Mouse (Mus musculus) embryonic facial prominence, embryonic 14.5 days (tissue): ENCODE measurements at regions not wholly inside any gene's neighbourhood (a gene's known extent, or its start where the extent isn't known, plus 50 kb on each side); places are given as distances from the start of the nearest gene placed in this dataset.
A peak's percentile ranks its signal among the peaks of the same experiment; 100 is the strongest.

Source experiments
- ATAC-seq: fragments of 200-750 bp; cut with Nextera tagmentation; 2 replicates; pipeline ENCODE4 v1.8.0; 2017; ENCODE audit warnings: low read depth, moderate number of reproducible peaks, moderate TSS enrichment
- DNase-seq: peaks from one replicate; pipeline ENCODE4 v3.0.0-alpha.2; 2015; ENCODE audit warnings: low spot score
- H3K27ac ChIP-seq: fragments of 300-500 bp; sonication (generic); replicated peaks from 2 replicates; pipeline ENCODE4 v1.5.1; 2014; ENCODE audit warnings: low read depth, mild to moderate bottlenecking, low read length, moderate library complexity
- H3K27me3 ChIP-seq: fragments of 300-500 bp; sonication (generic); replicated peaks from 2 replicates; pipeline ENCODE4 v1.6.1; 2014; ENCODE audit warnings: low read length; ENCODE audit not compliant: control insufficient read depth, insufficient read depth
- H3K36me3 ChIP-seq: fragments of 300-500 bp; sonication (generic); 2 replicates; pipeline ENCODE4 v1.6.1; 2014; ENCODE audit warnings: low read length, mixed read lengths; ENCODE audit not compliant: control insufficient read depth, insufficient read depth
- H3K4me1 ChIP-seq: fragments of 300-500 bp; sonication (generic); 2 replicates; pipeline ENCODE4 v1.6.1; 2014; ENCODE audit warnings: antibody characterized with exemption, low read length; ENCODE audit not compliant: control insufficient read depth, insufficient read depth
- H3K4me2 ChIP-seq: fragments of 300-500 bp; sonication (generic); 2 replicates; pipeline ENCODE4 v1.6.1; 2014; ENCODE audit warnings: low read depth, mild to moderate bottlenecking, low read length, moderate library complexity, mixed read lengths
- H3K4me3 ChIP-seq: fragments of 300-500 bp; sonication (generic); 2 replicates; pipeline ENCODE4 v1.5.1; 2014; ENCODE audit warnings: low read depth, mild to moderate bottlenecking, low read length
- H3K9ac ChIP-seq: fragments of 300-500 bp; sonication (generic); 2 replicates; pipeline ENCODE4 v1.6.1; 2014; ENCODE audit warnings: low read depth, mild to moderate bottlenecking, low read length, moderate library complexity, mixed read lengths
- H3K9me3 ChIP-seq: fragments of 300-500 bp; sonication (generic); 2 replicates; pipeline ENCODE4 v1.6.1; 2016; ENCODE audit warnings: low read length; ENCODE audit not compliant: control insufficient read depth
- WGBS: fragments of 180-500 bp; shearing (Covaris S2); extraction: QIAGEN DNeasy Blood & Tissue Kit; methylation state at CpG from one replicate; pipeline ENCODE4 v1.1.7; 2014; 5-methylcytosine and 5-hydroxymethylcytosine counted together

DNA sequence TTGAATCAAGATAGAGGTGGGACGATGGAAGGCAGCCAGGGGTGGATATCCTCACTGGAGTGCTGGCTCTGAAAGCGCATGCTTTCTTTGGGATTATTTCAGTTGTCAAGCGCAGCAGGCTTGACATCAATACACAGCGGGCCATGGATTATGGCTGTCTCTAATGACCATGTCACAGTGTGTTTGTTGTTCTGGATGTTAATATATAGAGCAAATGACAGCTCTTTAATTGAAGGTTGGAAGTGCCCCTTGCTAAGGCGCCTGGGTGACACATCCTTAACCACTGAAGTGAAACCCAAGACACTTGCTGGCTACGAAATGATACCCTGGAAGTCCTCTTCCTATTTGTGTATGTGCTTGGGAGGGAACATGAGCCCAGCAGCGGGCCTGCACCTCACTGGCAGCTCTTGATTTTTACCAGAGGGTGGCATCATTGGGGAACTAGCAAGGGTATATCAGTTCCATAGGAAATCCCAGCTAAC is 200.5 kb upstream of the Rasgrp1 start:
- H3K36me3 ChIP-seq: no peaks in the 10 kb centered on the region
- no peaks in the 10 kb centered on the region for H3K27me3 ChIP-seq
- DNase-seq (peak; percentile 63), ATAC-seq (peak; percentile 61; the same call in 1 of the 2 replicates)
- no peak overlapping the region for H3K27ac ChIP-seq
- H3K9ac ChIP-seq: no peak overlapping the region
- H3K9me3 ChIP-seq: no peaks in the 10 kb centered on the region
- peaks cover 12% of the 10 kb centered on the region; the same call in 1 of the 2 replicates for H3K4me1 ChIP-seq
- no peak overlapping the region for H3K4me2 ChIP-seq
- WGBS: 65% methylated on average over 7 of the region's 7 CpGs
- no peak overlapping the region for H3K4me3 ChIP-seq

DNA sequence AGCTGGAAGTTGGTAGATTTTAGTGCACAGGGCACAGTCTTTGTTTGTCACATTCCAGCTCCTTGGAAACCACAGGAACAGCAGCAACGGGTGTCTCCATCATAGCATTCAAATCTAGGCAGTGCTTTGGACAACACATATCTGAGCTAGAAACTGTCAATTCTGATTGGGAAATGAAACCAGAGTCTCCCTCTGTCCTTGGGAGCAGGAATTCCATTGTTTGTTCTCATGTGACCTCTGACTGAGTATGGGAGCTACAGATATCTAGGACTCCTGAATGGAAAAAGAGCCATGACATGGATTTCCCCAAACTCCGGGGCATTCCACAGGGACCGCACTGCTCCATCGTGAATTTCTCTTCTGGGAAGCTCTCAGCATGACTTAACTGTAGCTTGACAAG is 205.5 kb upstream of the Rasgrp1 start:
- Histone ChIP-seq H3K4me1 (no peaks in the 10 kb centered on the region), H3K27me3 (no peaks in the 10 kb centered on the region), H3K4me2 (no peak overlapping the region), H3K9ac (no peak overlapping the region), H3K27ac (no peak overlapping the region), H3K36me3 (no peaks in the 10 kb centered on the region), H3K9me3 (no peaks in the 10 kb centered on the region), H3K4me3 (no peak overlapping the region)
- ATAC-seq (no peak), DNase-seq (no peak)
- WGBS: 75% methylated on average over 4 of the region's 4 CpGs

DNA sequence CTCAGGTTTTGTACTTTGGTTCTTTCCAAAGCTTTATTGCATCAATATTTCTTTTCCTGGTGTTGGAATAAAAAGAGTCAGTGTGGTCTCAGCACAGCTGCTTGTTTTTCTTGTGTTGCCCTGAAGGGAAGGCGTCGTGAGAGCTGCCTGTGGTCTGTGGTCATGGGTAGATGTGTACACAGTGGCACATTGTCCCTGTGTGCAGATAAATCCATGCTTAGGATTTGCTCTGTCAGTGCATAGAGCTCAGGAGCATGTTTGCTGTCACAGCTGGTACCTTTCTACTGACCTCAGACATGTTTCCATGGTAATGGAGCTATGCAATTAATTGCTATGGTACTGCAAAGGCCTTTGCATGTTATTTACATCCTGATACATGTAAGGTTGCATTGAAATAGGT is 213.5 kb upstream of the Rasgrp1 start:
- H3K9ac ChIP-seq: no peak overlapping the region
- WGBS: 40% methylated on average over 2 of the region's 2 CpGs
- H3K9me3 ChIP-seq: no peaks in the 10 kb centered on the region
- H3K4me1 ChIP-seq: no peaks in the 10 kb centered on the region
- no peak overlapping the region for H3K4me3 ChIP-seq
- no peaks in the 10 kb centered on the region for H3K27me3 ChIP-seq
- peak; percentile 50; the same call in 1 of the 2 replicates for ATAC-seq
- no peaks in the 10 kb centered on the region for H3K36me3 ChIP-seq
- no peak overlapping the region for H3K27ac ChIP-seq
- H3K4me2 ChIP-seq: no peak overlapping the region
- peak; percentile 41 for DNase-seq

- WGBS: 45% methylated on average over 7 of the region's 7 CpGs
- no peak overlapping the region for H3K9ac ChIP-seq
- no peak overlapping the region for H3K4me3 ChIP-seq
- H3K4me2 ChIP-seq: no peak overlapping the region
- no peaks in the 10 kb centered on the region for H3K36me3 ChIP-seq
- H3K27me3 ChIP-seq: no peaks in the 10 kb centered on the region
- DNase-seq (peak; percentile 51), ATAC-seq (peak; percentile 57; the same call in 1 of the 2 replicates)
- H3K4me1 ChIP-seq: no peaks in the 10 kb centered on the region
- no peak overlapping the region for H3K27ac ChIP-seq
- no peaks in the 10 kb centered on the region for H3K9me3 ChIP-seq
Observed at GRCm38 (mm10) chr2:117570987-117571386, 228.2 kb upstream of the Rasgrp1 start.

DNA sequence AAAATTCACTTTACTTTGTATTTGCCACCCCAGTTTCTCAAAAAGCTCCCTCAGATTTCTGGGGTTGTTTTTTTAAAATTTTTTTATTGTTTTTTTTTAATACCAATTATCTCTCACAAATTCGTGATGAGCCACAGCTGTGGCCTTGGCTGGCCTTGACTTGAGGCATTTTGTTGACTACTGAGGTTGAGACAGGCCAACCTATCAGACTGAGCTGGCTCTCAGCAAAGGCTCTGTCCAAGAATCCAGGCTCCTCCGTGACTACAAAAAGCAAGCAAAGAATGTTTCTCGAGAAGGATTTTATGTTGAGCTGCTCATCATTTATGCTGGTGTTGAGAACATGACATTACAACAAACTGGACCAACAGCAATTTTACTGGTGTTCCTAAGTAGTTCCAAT is 244.6 kb upstream of the Rasgrp1 start:
- ATAC-seq (no peak), DNase-seq (no peak)
- no peak overlapping the region for H3K9ac ChIP-seq
- H3K4me2 ChIP-seq: no peak overlapping the region
- H3K9me3 ChIP-seq: no peaks in the 10 kb centered on the region; the same call in 1 of the 2 replicates
- H3K36me3 ChIP-seq: no peaks in the 10 kb centered on the region
- H3K27me3 ChIP-seq: no peaks in the 10 kb centered on the region
- H3K4me3 ChIP-seq: no peak overlapping the region
- WGBS: 57% methylated on average over 3 of the region's 3 CpGs
- H3K4me1 ChIP-seq: no peaks in the 10 kb centered on the region
- H3K27ac ChIP-seq: no peak overlapping the region

GRCm38 (mm10) chr2:117595028-117595427 is 252.2 kb upstream of the Rasgrp1 start:
- Histone ChIP-seq H3K4me1 (no peaks in the 10 kb centered on the region), H3K4me3 (no peak overlapping the region), H3K36me3 (no peaks in the 10 kb centered on the region), H3K27me3 (no peaks in the 10 kb centered on the region), H3K27ac (no peak overlapping the region), H3K4me2 (no peak overlapping the region), H3K9me3 (no peaks in the 10 kb centered on the region), H3K9ac (no peak overlapping the region)
- WGBS: 56% methylated on average over 2 of the region's 2 CpGs
- ATAC-seq: no peak
- DNase-seq: no peak

- no peaks in the 10 kb centered on the region for H3K9me3 ChIP-seq
- H3K27me3 ChIP-seq: no peaks in the 10 kb centered on the region
- H3K27ac ChIP-seq: no peak overlapping the region
- H3K4me1 ChIP-seq: no peaks in the 10 kb centered on the region
- no peak overlapping the region for H3K9ac ChIP-seq
- H3K4me3 ChIP-seq: no peak overlapping the region
- no peaks in the 10 kb centered on the region for H3K36me3 ChIP-seq
- DNase-seq (no peak), ATAC-seq (no peak)
- H3K4me2 ChIP-seq: no peak overlapping the region
Observed at GRCm38 (mm10) chr2:117597573-117597972, 254.8 kb upstream of the Rasgrp1 start.

DNA sequence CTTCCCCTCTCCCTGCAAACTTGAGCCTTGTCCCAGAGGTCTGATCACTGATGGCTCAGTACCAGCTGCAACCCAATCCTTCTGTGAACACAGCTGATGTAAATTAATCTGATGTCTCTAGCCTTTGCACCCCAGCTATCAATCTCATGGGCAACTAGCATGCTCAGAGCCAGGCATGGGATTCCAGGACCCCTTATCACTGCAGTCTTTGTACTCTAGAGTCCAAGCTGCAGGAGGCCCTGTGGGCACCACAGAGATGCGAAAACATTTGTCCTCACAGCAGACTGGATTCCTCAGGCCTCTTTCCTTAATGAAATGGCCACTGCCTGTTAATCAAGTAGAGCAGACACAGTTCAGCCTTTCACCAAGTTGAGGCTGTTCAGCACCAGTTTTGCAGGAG is 272.0 kb upstream of the Rasgrp1 start:
- Histone ChIP-seq H3K4me1 (no peaks in the 10 kb centered on the region), H3K4me2 (no peak overlapping the region), H3K27ac (no peak overlapping the region), H3K9ac (no peak overlapping the region), H3K36me3 (no peaks in the 10 kb centered on the region), H3K27me3 (no peaks in the 10 kb centered on the region), H3K9me3 (no peaks in the 10 kb centered on the region), H3K4me3 (no peak overlapping the region)
- DNase-seq: no peak
- 36% methylated on average over 1 of the region's 1 CpGs for WGBS
- ATAC-seq: no peak

DNA sequence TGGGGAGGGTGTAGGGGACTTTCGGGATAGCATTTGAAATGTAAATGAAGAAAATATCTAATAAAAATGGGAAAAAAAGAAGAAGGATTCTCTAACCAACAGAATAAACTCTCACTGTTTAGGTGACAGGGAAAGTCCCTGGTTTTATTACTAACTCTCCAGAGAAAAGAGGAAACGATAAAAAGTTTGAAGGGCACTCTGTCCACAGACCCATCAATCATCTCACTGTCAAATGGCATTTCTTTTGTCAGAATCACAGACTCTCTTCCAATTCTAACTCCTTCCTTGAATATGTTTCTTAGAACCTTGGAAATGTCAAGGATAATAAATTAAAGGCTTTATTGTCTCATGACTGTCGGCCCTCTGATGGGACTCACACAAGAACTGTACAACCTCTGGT is 275.3 kb upstream of the Rasgrp1 start:
- H3K4me1 ChIP-seq: no peaks in the 10 kb centered on the region
- no peak overlapping the region for H3K9ac ChIP-seq
- no peak overlapping the region for H3K4me3 ChIP-seq
- no peak for DNase-seq
- no peak overlapping the region for H3K27ac ChIP-seq
- H3K27me3 ChIP-seq: no peaks in the 10 kb centered on the region
- H3K36me3 ChIP-seq: no peaks in the 10 kb centered on the region
- WGBS: 83% methylated on average over 3 of the region's 3 CpGs
- no peaks in the 10 kb centered on the region for H3K9me3 ChIP-seq
- no peak for ATAC-seq
- H3K4me2 ChIP-seq: no peak overlapping the region
